27 mouse cellular contexts compared by ENCODE assay signal in the genomic region with DNA sequence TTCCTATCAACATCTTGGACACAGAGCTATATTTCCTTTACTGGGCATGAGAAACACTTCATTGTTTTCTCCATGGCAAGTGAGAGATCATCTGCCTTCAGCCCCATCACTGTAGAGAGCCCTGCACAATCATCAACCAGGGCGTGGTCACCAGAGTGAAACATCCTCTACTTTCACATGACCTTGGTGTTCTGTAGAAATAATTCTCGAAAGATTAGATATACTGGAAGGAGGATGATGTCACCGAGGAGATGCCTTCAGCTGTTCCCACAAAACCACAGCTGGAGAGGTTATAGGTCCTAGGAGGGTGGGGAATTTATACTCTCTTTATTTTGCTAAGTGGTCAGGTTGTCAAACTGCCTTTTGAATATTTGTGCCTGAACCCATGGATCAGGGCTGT.
DNase-seq lines count a peak whose midpoint lies in the region; ATAC-seq and TF ChIP-seq lines count a peak whose summit lies in the region.
"Had no signal": no experiment of that assay in that cellular context is flagged by ENCODE, and none has a peak within 500 bp of the region (broad histone marks: within the 10 kb centered on the region; RNA-seq: fewer than 3 reads in every experiment).

No protein-coding gene starts in this region.

- WGBS in heart, postnatal 0 days = 50% methylated on average over 3 of the region's 3 CpGs
- 46% methylated on average over 3 of the region's 3 CpGs for WGBS in heart, embryonic 11.5 days (ENCODE audit: insufficient replicate concordance)

- no peak for TF ChIP-seq EP300 in heart, postnatal 0 days (IDR thresholded peaks at IDR 0.05; ENCODE audit: low read depth)

- no peaks in the 10 kb centered on the region for H3K27me3 ChIP-seq in heart, postnatal 0 days (ENCODE audit: control insufficient read depth, insufficient read depth, low read length)
- H3K27me3 ChIP-seq in heart, embryonic 11.5 days (ENCODE audit: control insufficient read depth, insufficient read depth, low read length) = no peaks in the 10 kb centered on the region
- no peaks in the 10 kb centered on the region for H3K27me3 ChIP-seq in C2C12 (ENCODE audit: control insufficient read depth, insufficient read depth, insufficient read length)
- H3K27me3 ChIP-seq in Patski = no peaks in the 10 kb centered on the region
- H3K27me3 ChIP-seq in myocyte (ENCODE audit: control insufficient read depth, insufficient read depth, insufficient read length) = no peaks in the 10 kb centered on the region
- H3K27me3 ChIP-seq: limb, embryonic 15.5 days; megakaryocyte, embryonic 14.5 days; midbrain, embryonic 13.5 days; neural tube, embryonic 13.5 days had no signal

- H3ac ChIP-seq in C2C12 (ENCODE audit: control insufficient read depth, insufficient read length, low read depth) = no peak overlapping the region
- H3ac ChIP-seq in myocyte (ENCODE audit: control insufficient read depth, insufficient read length) = no peak overlapping the region

- no peak overlapping the region for H3K27ac ChIP-seq in heart, postnatal 0 days (ENCODE audit: low read depth)
- no peak overlapping the region for H3K27ac ChIP-seq in heart, embryonic 11.5 days (ENCODE audit: low read depth, low read length)
- H3K27ac ChIP-seq: embryonic facial prominence, embryonic 10.5 days; forebrain, embryonic 10.5 days; hindbrain, postnatal 0 days; kidney, postnatal 0 days; limb, embryonic 15.5 days; liver, embryonic 14.5 days; midbrain, embryonic 13.5 days; neural tube, embryonic 13.5 days had no signal

- H3K36me3 ChIP-seq in heart, postnatal 0 days (replicated peaks; ENCODE audit: control insufficient read depth, insufficient read depth, low read length) = no peaks in the 10 kb centered on the region
- no peaks in the 10 kb centered on the region for H3K36me3 ChIP-seq in heart, embryonic 11.5 days (ENCODE audit: control insufficient read depth, insufficient read depth, low read length)
- H3K36me3 ChIP-seq in C2C12 (ENCODE audit: control insufficient read depth, insufficient read depth) (no peaks in the 10 kb centered on the region), myocyte (ENCODE audit: control insufficient read depth, insufficient read depth) (no peaks in the 10 kb centered on the region)
- H3K36me3 ChIP-seq: embryonic facial prominence, embryonic 10.5 days; forebrain, embryonic 10.5 days; limb, embryonic 15.5 days; midbrain, embryonic 13.5 days; neural tube, embryonic 13.5 days had no signal

- TF ChIP-seq POLR2A in myocyte (IDR thresholded peaks at IDR 0.05; ENCODE audit: insufficient read length, low read depth) = no peak

- H3K79me3 ChIP-seq in C2C12 (ENCODE audit: low read depth) = no peaks in the 10 kb centered on the region

- no peak overlapping the region for H3K4me2 ChIP-seq in heart, postnatal 0 days (ENCODE audit: low read depth, low read length)
- H3K4me2 ChIP-seq in heart, embryonic 11.5 days = no peak overlapping the region
- peak overlapping the region; percentile 68 for H3K4me2 ChIP-seq in myocyte (ENCODE audit: low read depth)
- H3K4me2 ChIP-seq: limb, embryonic 15.5 days; lung, embryonic 14.5 days; midbrain, embryonic 13.5 days; neural tube, embryonic 13.5 days had no signal

- H3K4me1 ChIP-seq in heart, postnatal 0 days (ENCODE audit: control insufficient read depth, insufficient read depth) = no peaks in the 10 kb centered on the region; the same call in 1 of the 2 replicates
- H3K4me1 ChIP-seq in heart, embryonic 11.5 days (ENCODE audit: control insufficient read depth, insufficient read depth, low read length) = no peaks in the 10 kb centered on the region
- H3K4me1 ChIP-seq: limb, embryonic 15.5 days; midbrain, embryonic 13.5 days; neural tube, embryonic 13.5 days had no signal

- no peaks in the 10 kb centered on the region for H3K79me2 ChIP-seq in C2C12 (ENCODE audit: control insufficient read depth, insufficient read depth)
- no peaks in the 10 kb centered on the region for H3K79me2 ChIP-seq in myocyte (ENCODE audit: control insufficient read depth, insufficient read depth)

- in situ Hi-C loops in Patski (cut with MboI; ENCODE audit: low pct_unique_long_range_greater_than_20kb) = loop anchor here (5.0 kb wide), 1 partner anchor 198 kb away; the partner anchor contains the start of gene Marcks

- DNase-seq in heart, postnatal 0 days (ENCODE audit: low spot score) = no peak
- DNase-seq in Patski (ENCODE audit: low read depth, low spot score) = no peak
- no peak for DNase-seq in kidney, postnatal 10 days
- no peak for DNase-seq in layer of hippocampus, postnatal 10 days (ENCODE audit: low spot score in 2 of 2)
- DNase-seq: adrenal gland, postnatal 25 days; cerebellum, adult 9-10 months; gastrocnemius, postnatal 10 days; heart, postnatal 36 days; kidney, adult 2 months; left cerebral cortex, postnatal 4 days; lung, embryonic 14.5 days; retina, postnatal 1 day; thymus, adult 18-20 months; thymus, postnatal 36 days had no signal

- TF ChIP-seq CTCF in heart, postnatal 0 days (IDR thresholded peaks at IDR 0.05; ENCODE audit: low read depth) = no peak
- TF ChIP-seq CTCF in C2C12 (IDR thresholded peaks at IDR 0.05; ENCODE audit: control insufficient read depth, insufficient read depth, insufficient read length) = no peak
- TF ChIP-seq CTCF in Patski (IDR thresholded peaks at IDR 0.05) = no peak

- CTCF ChIA-PET in Patski (lab: Charles Lee) = interaction anchor here (1.1 kb wide), 1 partner anchor 8 kb away, joined by 3 read pairs; no protein-coding TSS in a partner anchor

- POLR2A ChIA-PET in Patski (lab: Charles Lee) = interaction anchor here (1.5 kb wide), 1 partner anchor 12 kb away, joined by 9 read pairs; no protein-coding TSS in a partner anchor

- ATAC-seq in heart, postnatal 0 days (ENCODE audit: insufficient read depth, low read depth) = 0 out of 2 replicates have a peak, but pooled peaks have one; percentile 14
- ATAC-seq in heart, embryonic 11.5 days (replicated peaks; ENCODE audit: insufficient number of reproducible peaks, low FRiP score, low TSS enrichment) = no peak
- ATAC-seq in Patski = peak; percentile 51
- ATAC-seq: forebrain, embryonic 16.5 days; hindbrain, postnatal 0 days; midbrain, embryonic 13.5 days had no signal

- no peak overlapping the region for H3K4me3 ChIP-seq in heart, postnatal 0 days (ENCODE audit: low read depth, low read length)
- no peak overlapping the region for H3K4me3 ChIP-seq in heart, embryonic 11.5 days (ENCODE audit: low read depth, low read length)
- H3K4me3 ChIP-seq in C2C12 (ENCODE audit: insufficient read depth, poor library complexity, severe bottlenecking) (no peak overlapping the region), myocyte (no peak overlapping the region)
- H3K4me3 ChIP-seq: embryonic facial prominence, embryonic 10.5 days; forebrain, embryonic 10.5 days; limb, embryonic 15.5 days; megakaryocyte, embryonic 14.5 days; midbrain, embryonic 13.5 days; neural tube, embryonic 13.5 days had no signal

- no peaks in the 10 kb centered on the region for H3K9me3 ChIP-seq in heart, postnatal 0 days (replicated peaks; ENCODE audit: control insufficient read depth, low read length)
- no peaks in the 10 kb centered on the region for H3K9me3 ChIP-seq in heart, embryonic 11.5 days (replicated peaks; ENCODE audit: control insufficient read depth, low read length)
- H3K9me3 ChIP-seq: embryonic facial prominence, embryonic 10.5 days; forebrain, embryonic 10.5 days; limb, embryonic 15.5 days; megakaryocyte, embryonic 14.5 days; midbrain, embryonic 13.5 days; neural tube, embryonic 13.5 days had no signal

- H3K9ac ChIP-seq in heart, postnatal 0 days (replicated peaks; ENCODE audit: low read depth, low read length) = no peak overlapping the region
- H3K9ac ChIP-seq in heart, embryonic 11.5 days (ENCODE audit: low read depth, low read length) = no peak overlapping the region
- H3K9ac ChIP-seq: limb, embryonic 15.5 days; liver, embryonic 14.5 days; lung, embryonic 14.5 days; midbrain, embryonic 13.5 days; neural tube, embryonic 13.5 days had no signal

TF ChIP-seq in C2C12, 6 proteins besides CTCF, POLR2A, EP300 and RAD21:
- peak; percentile 3 for TF ChIP-seq FOSL1 (IDR thresholded peaks at IDR 0.05; ENCODE audit: insufficient read depth, low read length, poor library complexity, severe bottlenecking)
- TF ChIP-seq USF1 (IDR thresholded peaks at IDR 0.05; ENCODE audit: low read depth) = no peak
- TF ChIP-seq MYOD1 (IDR thresholded peaks at IDR 0.05; ENCODE audit: control insufficient read depth, insufficient read length, low read depth) = peak; percentile 91

TF ChIP-seq in myocyte, 11 proteins besides CTCF, POLR2A, EP300 and RAD21:
- TF ChIP-seq MYOD1 (IDR thresholded peaks at IDR 0.05; ENCODE audit: control insufficient read depth in 1 of 3, insufficient read length in 2 of 3, low read depth in 2 of 3) = peak in 2 of 3 experiments; percentile 76 to 78
- peak; percentile 41 for TF ChIP-seq TCF3 (IDR thresholded peaks at IDR 0.05; ENCODE audit: insufficient read length, low read depth)
- peak; percentile 62 for TF ChIP-seq USF1 (IDR thresholded peaks at IDR 0.05; ENCODE audit: low read depth)
- no peak for TF ChIP-seq MAX (IDR thresholded peaks at IDR 0.05; ENCODE audit: low read depth)
- TF ChIP-seq CEBPB (IDR thresholded peaks at IDR 0.05; ENCODE audit: insufficient read depth, poor library complexity, severe bottlenecking) = peak; percentile 67; the same call in 1 of the 2 replicates
- no peak for TF ChIP-seq POLR2AphosphoS2 (IDR thresholded peaks at IDR 0.05; ENCODE audit: insufficient read length, low read depth)
- TF ChIP-seq TCF12 (IDR thresholded peaks at IDR 0.05; ENCODE audit: insufficient read depth, poor library complexity, severe bottlenecking) = peak; percentile 93
- TF ChIP-seq REST (IDR thresholded peaks at IDR 0.05; ENCODE audit: insufficient read depth, insufficient read length) = no peak
- no peak for TF ChIP-seq SRF (IDR thresholded peaks at IDR 0.05; ENCODE audit: control insufficient read depth, insufficient read length, low read depth)
- peak in 1 of 3 experiments; percentile 57 for TF ChIP-seq MYOG (IDR thresholded peaks at IDR 0.05; ENCODE audit: control insufficient read depth in 1 of 3, insufficient read depth in 1 of 3, insufficient read length in 2 of 3, low read depth in 2 of 3)
- TF ChIP-seq E2F4 (IDR thresholded peaks at IDR 0.05; ENCODE audit: insufficient read depth) = no peak
TF ChIP-seq in myocyte: peak in this region for 6.
